Mouse (Mus musculus): ENCODE results near the gene Pklr. TPM values are rescaled to one million over a fixed set of nuclear protein-coding genes. Genes with fewer than 3 reads are reported as not detected.

Gene Pklr
- polyA plus RNA-seq (2015; fragmentation: Nextera tagmentation; extraction: Ambion mirVana), result 0.98 and 5.3 TPM in 2 replicates

- Histone ChIP-seq H3K4me2 (peak within 1 kb of the TSS; percentile 39), H3K27me3 (replicated peaks) (peaks cover 41% of the 10 kb centered on the region), H3K36me3 (no peaks in the 10 kb centered on the region), H3K4me1 (peaks cover 21% of the 10 kb centered on the region), H3K27ac (replicated peaks) (no peak within 1 kb of the TSS), H3K4me3 (peak within 1 kb of the TSS; percentile 26; the same call in 1 of the 2 replicates), H3K9ac (no peak within 1 kb of the TSS), H3K9me3 (no peaks in the 10 kb centered on the region)
- ATAC-seq (ENCODE audit: extremely low read depth, insufficient number of reproducible peaks, low FRiP score, low TSS enrichment), result no peak
- WGBS, result 53% methylated on average over 3 of the region's 3 CpGs
Measured at GRCm38 (mm10) chr3:89135958-89136357, at the start of gene Pklr. TSS of gene Pklr (plus strand) at chr3:89136142.

GRCm38 (mm10) chr3:89087338-89088110 is 48.4 kb upstream of the Pklr start:
- H3K27me3 ChIP-seq (replicated peaks), result peaks cover 27% of the 10 kb centered on the region
- no peak overlapping the region for H3K27ac ChIP-seq (replicated peaks)
- peak overlapping the region; percentile 61 for H3K4me2 ChIP-seq
- H3K4me1 ChIP-seq, result peaks cover 48% of the 10 kb centered on the region
- peak overlapping the region; percentile 32 for H3K4me3 ChIP-seq
- no peak for ATAC-seq (ENCODE audit: extremely low read depth, insufficient number of reproducible peaks, low FRiP score, low TSS enrichment)
- peaks cover 19% of the 10 kb centered on the region for H3K36me3 ChIP-seq
- no peaks in the 10 kb centered on the region for H3K9me3 ChIP-seq
- 23% methylated on average over 21 of the region's 21 CpGs for WGBS
- peak overlapping the region; percentile 61; the same call in 1 of the 2 replicates for H3K9ac ChIP-seq

- H3K27me3 ChIP-seq (replicated peaks), result peaks cover 41% of the 10 kb centered on the region
- WGBS, result 48% methylated on average over 14 of the region's 14 CpGs
- peak overlapping the region; percentile 100 for H3K4me2 ChIP-seq
- no peaks in the 10 kb centered on the region for H3K9me3 ChIP-seq
- peak overlapping the region; percentile 73 for H3K4me3 ChIP-seq
- H3K4me1 ChIP-seq, result peaks cover 55% of the 10 kb centered on the region
- no peak for ATAC-seq (ENCODE audit: extremely low read depth, insufficient number of reproducible peaks, low FRiP score, low TSS enrichment)
- H3K36me3 ChIP-seq, result peaks cover 17% of the 10 kb centered on the region
- peak overlapping the region; percentile 86 for H3K9ac ChIP-seq
- no peak overlapping the region for H3K27ac ChIP-seq (replicated peaks)
Measured at GRCm38 (mm10) chr3:89088974-89089373, 47.0 kb upstream of the Pklr start.

- H3K4me1 ChIP-seq, result peaks cover 49% of the 10 kb centered on the region
Measured at GRCm38 (mm10) chr3:89089882-89090591, 45.9 kb upstream of the Pklr start.

GRCm38 (mm10) chr3:89090694-89091655 is 45.0 kb upstream of the Pklr start:
- peak; percentile 43 for ATAC-seq (ENCODE audit: extremely low read depth, insufficient number of reproducible peaks, low FRiP score, low TSS enrichment)
- H3K4me1 ChIP-seq, result peaks cover 49% of the 10 kb centered on the region
- under 1% methylated on average over 72 of the region's 74 CpGs for WGBS
- H3K4me3 ChIP-seq, result peak overlapping the region; percentile 73
- peaks cover 45% of the 10 kb centered on the region for H3K27me3 ChIP-seq (replicated peaks)
- peak overlapping the region; percentile 100 for H3K4me2 ChIP-seq
- H3K27ac ChIP-seq (replicated peaks), result peak overlapping the region; percentile 73
- H3K9me3 ChIP-seq, result no peaks in the 10 kb centered on the region
- H3K36me3 ChIP-seq, result peaks cover 26% of the 10 kb centered on the region
- peak overlapping the region; percentile 86 for H3K9ac ChIP-seq

More at GRCm38 (mm10) chr3:89089882-89090591, 45.9 kb upstream of the Pklr start:
- peak overlapping the region; percentile 100 for H3K4me2 ChIP-seq
- peaks cover 21% of the 10 kb centered on the region for H3K36me3 ChIP-seq
- under 1% methylated on average over 39 of the region's 40 CpGs for WGBS
- H3K27ac ChIP-seq (replicated peaks), result peak overlapping the region; percentile 73
- peak overlapping the region; percentile 73 for H3K4me3 ChIP-seq
- H3K9ac ChIP-seq, result peak overlapping the region; percentile 86
- no peaks in the 10 kb centered on the region for H3K9me3 ChIP-seq
- H3K27me3 ChIP-seq (replicated peaks), result peaks cover 45% of the 10 kb centered on the region
- ATAC-seq (ENCODE audit: extremely low read depth, insufficient number of reproducible peaks, low FRiP score, low TSS enrichment), result peak; percentile 76

- H3K9ac ChIP-seq, result peak overlapping the region; percentile 86
- H3K4me1 ChIP-seq, result peaks cover 49% of the 10 kb centered on the region
- H3K4me2 ChIP-seq, result peak overlapping the region; percentile 100
- H3K4me3 ChIP-seq, result peak overlapping the region; percentile 73
- H3K27me3 ChIP-seq (replicated peaks), result peaks cover 45% of the 10 kb centered on the region
- no peak overlapping the region for H3K27ac ChIP-seq (replicated peaks)
- 15% methylated on average over 20 of the region's 20 CpGs for WGBS
- no peaks in the 10 kb centered on the region for H3K9me3 ChIP-seq
- H3K36me3 ChIP-seq, result peaks cover 32% of the 10 kb centered on the region
- ATAC-seq (ENCODE audit: extremely low read depth, insufficient number of reproducible peaks, low FRiP score, low TSS enrichment), result no peak
Measured at GRCm38 (mm10) chr3:89091811-89092508, 44.0 kb upstream of the Pklr start.

GRCm38 (mm10) chr3:89092509-89093090 is 43.3 kb upstream of the Pklr start:
- H3K36me3 ChIP-seq, result peaks cover 38% of the 10 kb centered on the region
- peak overlapping the region; percentile 100 for H3K4me2 ChIP-seq
- no peak overlapping the region for H3K27ac ChIP-seq (replicated peaks)
- H3K27me3 ChIP-seq (replicated peaks), result peaks cover 45% of the 10 kb centered on the region
- peak overlapping the region; percentile 86 for H3K9ac ChIP-seq
- H3K4me3 ChIP-seq, result peak overlapping the region; percentile 73
- WGBS, result 22% methylated on average over 11 of the region's 11 CpGs
- ATAC-seq (ENCODE audit: extremely low read depth, insufficient number of reproducible peaks, low FRiP score, low TSS enrichment), result no peak
- H3K4me1 ChIP-seq, result peaks cover 43% of the 10 kb centered on the region
- H3K9me3 ChIP-seq, result no peaks in the 10 kb centered on the region

GRCm38 (mm10) chr3:89093175-89093574 is 42.8 kb upstream of the Pklr start, which contains the start of gene Rusc1:
TSS of gene Rusc1 (minus strand) at chr3:89093311.
- Histone ChIP-seq H3K4me2 (peak within 1 kb of the TSS; percentile 100), H3K9me3 (no peaks in the 10 kb centered on the region), H3K4me3 (peak within 1 kb of the TSS; percentile 73), H3K9ac (peak within 1 kb of the TSS; percentile 86), H3K27ac (replicated peaks) (no peak within 1 kb of the TSS), H3K27me3 (replicated peaks) (peaks cover 45% of the 10 kb centered on the region), H3K36me3 (peaks cover 44% of the 10 kb centered on the region), H3K4me1 (peaks cover 37% of the 10 kb centered on the region)
- WGBS, result under 1% methylated on average over 18 of the region's 18 CpGs
- ATAC-seq (ENCODE audit: extremely low read depth, insufficient number of reproducible peaks, low FRiP score, low TSS enrichment), result no peak

- WGBS, result 79% methylated on average over 10 of the region's 10 CpGs
- H3K4me1 ChIP-seq, result peaks cover 30% of the 10 kb centered on the region
- no peak for ATAC-seq (ENCODE audit: extremely low read depth, insufficient number of reproducible peaks, low FRiP score, low TSS enrichment)
Measured at GRCm38 (mm10) chr3:89094021-89094420, 41.9 kb upstream of the Pklr start.

GRCm38 (mm10) chr3:89100811-89101210 is 35.1 kb upstream of the Pklr start, which contains the start of gene Gm43738:
TSS of gene Gm43738 (minus strand) at chr3:89101099.
- H3K4me3 ChIP-seq, result peak within 1 kb of the TSS; percentile 80
- peak within 1 kb of the TSS; percentile 91 for H3K9ac ChIP-seq
- peaks cover 44% of the 10 kb centered on the region for H3K36me3 ChIP-seq
- WGBS, result 44% methylated on average over 7 of the region's 7 CpGs
- peak within 1 kb of the TSS; percentile 59 for H3K27ac ChIP-seq (replicated peaks)
- H3K4me1 ChIP-seq, result peaks cover 28% of the 10 kb centered on the region
- no peak for ATAC-seq (ENCODE audit: extremely low read depth, insufficient number of reproducible peaks, low FRiP score, low TSS enrichment)
- H3K27me3 ChIP-seq (replicated peaks), result no peaks in the 10 kb centered on the region
- H3K9me3 ChIP-seq, result no peaks in the 10 kb centered on the region
- peak within 1 kb of the TSS; percentile 96 for H3K4me2 ChIP-seq

More at GRCm38 (mm10) chr3:89094021-89094420, 41.9 kb upstream of the Pklr start:
- Histone ChIP-seq H3K9me3 (no peaks in the 10 kb centered on the region), H3K9ac (no peak overlapping the region), H3K4me3 (no peak overlapping the region), H3K4me2 (no peak overlapping the region), H3K36me3 (peaks cover 53% of the 10 kb centered on the region), H3K27ac (replicated peaks) (no peak overlapping the region), H3K27me3 (replicated peaks) (peaks cover 36% of the 10 kb centered on the region)
